Mouse (Mus musculus) hindlimb bud, embryonic 11.5 days (tissue): ENCODE results near the gene Tbc1d4.
A peak's percentile ranks its signal among the peaks of the same experiment; 100 is the strongest.
"Not testable (repeated sequence)": the region's sequence is repeated elsewhere in the genome, so short reads cannot be mapped to it uniquely, and the experiment has no call there.

Experiments used
- DNase-seq: peaks from one replicate; pipeline ENCODE4 v3.0.0-alpha.2; 2012; ENCODE audit warnings: low read depth, low spot score; ENCODE audit errors: extremely low spot score

Tbc1d4 gene

DNA sequence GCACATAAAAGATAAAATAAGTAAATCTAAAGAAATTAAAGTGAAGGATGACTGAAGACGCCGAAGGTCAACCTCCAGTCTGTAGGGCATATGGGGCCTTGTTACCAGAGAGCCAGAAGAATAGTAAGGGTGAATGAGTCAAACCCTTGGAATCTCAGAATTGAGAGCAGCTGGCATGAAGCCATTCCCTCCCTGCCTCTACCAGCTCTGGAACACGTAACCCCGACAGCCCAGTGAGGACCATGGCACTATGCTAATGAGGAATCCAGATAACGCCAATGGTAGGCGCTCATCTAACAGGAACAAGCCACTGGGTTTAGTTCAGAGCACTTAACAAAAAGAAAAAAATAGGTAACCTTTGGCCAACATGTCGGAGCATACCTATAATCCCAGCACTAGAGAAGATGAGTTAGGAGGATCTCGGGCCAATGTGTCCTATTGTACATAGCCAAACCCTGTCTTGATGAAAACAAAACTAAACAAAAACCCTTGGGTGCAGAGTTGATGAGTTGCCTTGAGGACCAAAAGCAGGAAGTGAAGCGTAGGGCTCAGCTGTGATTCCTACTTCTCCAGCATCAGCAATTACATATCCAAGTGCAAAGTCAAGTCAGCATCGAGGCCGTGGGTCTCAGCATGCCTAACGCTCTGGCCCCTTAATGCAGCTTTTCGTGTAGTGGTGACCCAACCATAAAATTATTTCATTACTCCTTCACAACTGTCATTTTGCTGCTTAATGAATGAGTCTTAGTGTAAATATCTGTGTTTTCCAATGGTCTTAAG lies 13.5 kb downstream of the Tbc1d4 start:
- DNase-seq, result no peak

- no peak for DNase-seq
Observed at GRCm38 (mm10) chr14:101594001-101594400, 15.0 kb downstream of the Tbc1d4 start.

- no peak for DNase-seq
Observed at GRCm38 (mm10) chr14:101593340-101593739, 15.7 kb downstream of the Tbc1d4 start.

DNA sequence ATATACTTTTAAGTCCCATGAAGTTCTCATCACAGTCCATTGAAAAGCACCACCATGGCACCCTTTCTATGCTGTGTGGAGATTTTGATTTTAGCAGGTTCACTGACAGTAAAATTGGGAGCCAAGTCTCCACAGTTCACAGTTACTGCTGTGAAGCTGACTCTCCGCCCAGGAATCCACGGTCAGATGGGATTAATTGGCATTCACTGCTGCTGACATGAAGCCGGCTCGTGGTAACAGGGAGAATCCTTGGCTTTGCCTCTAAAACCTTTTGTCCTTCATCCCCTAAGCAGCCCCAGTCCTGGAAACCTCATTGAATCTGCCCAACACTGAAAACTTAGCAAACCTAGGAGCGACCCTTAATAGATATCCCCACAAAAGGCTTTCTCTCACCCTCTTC lies 17.9 kb downstream of the Tbc1d4 start:
- DNase-seq, result no peak

DNA sequence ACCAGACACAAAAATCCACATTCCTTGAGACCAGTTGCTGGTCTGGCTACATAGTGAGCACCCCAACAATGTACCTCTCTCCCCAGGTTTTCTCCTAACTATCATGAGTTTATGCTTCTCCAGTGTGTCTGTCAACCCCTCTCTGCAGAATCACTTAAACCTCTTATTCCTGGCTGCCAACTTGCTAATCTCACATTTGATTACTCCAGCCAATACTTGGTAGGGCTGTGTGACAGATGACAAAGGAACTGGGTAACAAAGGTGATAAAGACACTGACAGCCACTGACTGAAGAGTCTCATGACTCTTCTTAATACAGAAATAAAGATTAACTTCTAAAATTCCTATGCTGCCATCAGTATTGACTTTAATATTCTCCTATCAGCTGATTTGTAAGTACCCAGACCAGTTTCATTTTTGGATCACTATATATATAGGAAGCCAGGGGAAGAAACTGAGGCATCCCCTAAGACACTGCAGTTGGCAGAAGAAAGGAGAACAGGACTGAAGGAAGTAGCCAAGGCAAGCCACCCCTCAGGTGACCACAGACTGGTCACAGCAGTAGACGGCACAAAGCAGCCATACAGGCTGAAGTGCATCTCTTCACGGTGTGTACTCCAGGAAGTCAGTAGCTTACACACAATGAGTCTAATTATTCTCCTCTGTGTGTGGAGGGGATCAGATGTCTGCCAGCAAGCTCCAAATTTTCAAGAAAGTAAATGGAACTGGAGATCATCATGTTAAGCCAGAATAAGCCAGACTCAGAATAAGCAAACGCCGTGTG lies 20.6 kb downstream of the Tbc1d4 start:
- DNase-seq, result not testable (repeated sequence)

DNA sequence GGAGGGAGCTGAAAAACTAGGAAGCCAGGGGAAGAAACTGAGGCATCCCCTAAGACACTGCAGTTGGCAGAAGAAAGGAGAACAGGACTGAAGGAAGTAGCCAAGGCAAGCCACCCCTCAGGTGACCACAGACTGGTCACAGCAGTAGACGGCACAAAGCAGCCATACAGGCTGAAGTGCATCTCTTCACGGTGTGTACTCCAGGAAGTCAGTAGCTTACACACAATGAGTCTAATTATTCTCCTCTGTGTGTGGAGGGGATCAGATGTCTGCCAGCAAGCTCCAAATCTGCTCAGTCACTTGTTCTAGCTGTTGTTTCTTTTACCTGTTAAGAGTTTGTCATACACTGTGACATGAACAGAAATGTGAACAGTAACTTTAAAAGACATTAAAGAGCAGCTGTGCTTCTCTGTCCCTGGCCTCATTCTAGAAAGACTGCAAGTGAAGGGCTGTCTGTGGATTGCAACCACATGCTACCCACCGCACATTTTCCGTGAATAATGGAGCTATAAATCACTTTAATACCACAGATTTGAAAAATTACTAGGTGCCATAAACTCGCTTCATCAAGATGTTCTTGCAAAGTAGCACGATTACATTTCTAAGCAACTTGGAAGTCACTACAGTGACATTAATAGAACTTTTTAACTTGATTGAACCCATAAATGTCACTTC lies 21.5 kb downstream of the Tbc1d4 start:
- DNase-seq, result peak; percentile 71

- no peak for DNase-seq
Observed at GRCm38 (mm10) chr14:101586096-101586495, 22.9 kb downstream of the Tbc1d4 start.

DNA sequence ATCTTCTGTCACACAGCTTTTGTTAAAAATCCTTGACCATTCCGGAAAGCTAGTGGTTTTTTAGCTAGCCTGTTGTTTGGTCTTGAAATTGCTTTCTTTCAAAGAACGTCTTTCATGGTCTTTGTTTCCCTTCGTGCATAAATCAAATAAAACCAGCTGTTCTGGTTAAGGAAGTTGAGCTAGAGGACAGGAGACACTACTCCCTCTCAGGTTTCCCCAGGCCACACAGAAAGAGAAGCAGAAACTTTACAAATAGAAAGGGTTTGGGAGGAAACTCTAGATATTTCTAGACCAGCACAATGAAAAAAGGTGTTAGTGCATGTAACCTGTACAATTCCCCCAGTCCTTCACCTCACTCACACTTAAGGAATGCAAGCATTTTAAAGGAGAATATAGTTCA lies 33.3 kb downstream of the Tbc1d4 start:
- DNase-seq, result peak; percentile 10

GRCm38 (mm10) chr14:101574536-101574935 lies 34.5 kb downstream of the Tbc1d4 start:
- DNase-seq, result no peak

GRCm38 (mm10) chr14:101573107-101573614 lies 35.8 kb downstream of the Tbc1d4 start:
- no peak for DNase-seq

DNA sequence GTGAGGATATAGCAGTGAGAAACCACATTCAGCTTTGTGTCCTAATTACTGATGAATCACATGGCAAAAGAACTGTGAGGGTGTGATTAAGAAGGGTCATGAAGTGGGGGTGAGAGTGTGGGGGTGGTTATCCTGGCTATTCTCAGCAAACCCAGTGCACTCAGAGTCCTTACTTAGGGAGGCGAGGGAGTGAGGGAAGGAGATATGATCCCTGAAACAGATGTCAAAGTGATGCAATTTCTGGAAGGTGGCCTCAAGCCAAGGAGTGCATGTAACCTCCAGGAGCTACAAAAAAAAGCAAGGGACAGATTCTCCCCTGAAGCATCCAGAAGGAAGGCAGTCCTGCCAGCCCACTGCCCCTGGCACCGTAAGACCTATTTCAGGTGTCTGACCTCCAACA lies 40.2 kb downstream of the Tbc1d4 start:
- DNase-seq, result no peak

GRCm38 (mm10) chr14:101566717-101567116 lies 42.3 kb downstream of the Tbc1d4 start:
- no peak for DNase-seq

DNA sequence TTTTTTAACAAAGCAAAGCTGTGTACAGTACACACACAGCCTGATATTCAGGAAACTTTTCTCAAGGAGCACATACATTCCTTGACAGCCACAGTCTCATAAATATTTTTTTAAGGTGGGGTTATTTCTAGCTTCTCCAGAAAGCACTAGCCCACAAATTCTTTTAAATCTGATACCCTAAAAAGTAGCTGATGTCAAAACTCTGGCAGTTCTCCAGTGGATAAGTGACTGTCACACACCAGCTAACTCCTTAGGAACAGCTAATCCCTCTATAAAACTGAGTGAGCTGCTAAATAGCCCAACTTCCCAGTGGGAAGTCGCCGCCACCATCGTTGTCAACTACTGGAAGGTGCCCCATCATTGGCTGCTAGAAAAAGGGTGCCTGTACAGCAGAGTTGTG lies 43.3 kb downstream of the Tbc1d4 start:
- DNase-seq, result no peak

DNA sequence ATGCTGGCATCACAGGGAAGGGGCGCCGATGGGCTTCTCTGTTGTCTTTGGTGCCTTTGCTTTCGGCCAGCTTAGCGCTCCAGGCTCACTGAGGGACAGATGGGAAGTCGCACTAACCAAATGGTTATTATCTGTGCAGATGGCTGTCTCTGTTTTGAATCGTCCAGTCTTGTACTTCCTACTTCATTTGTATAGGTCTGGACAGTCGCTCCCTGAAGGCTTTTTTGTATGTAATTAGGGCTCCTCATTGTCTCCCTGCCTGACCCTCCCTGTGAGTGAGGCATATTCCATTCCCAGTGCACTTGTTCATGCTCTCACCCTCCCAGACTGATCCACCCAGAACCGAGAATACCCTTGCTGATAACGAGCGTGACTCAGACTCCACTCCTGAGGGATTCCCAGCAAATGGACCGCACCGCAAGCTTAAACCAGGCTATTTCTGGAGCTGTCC lies 47.7 kb downstream of the Tbc1d4 start:
- no peak for DNase-seq

DNA sequence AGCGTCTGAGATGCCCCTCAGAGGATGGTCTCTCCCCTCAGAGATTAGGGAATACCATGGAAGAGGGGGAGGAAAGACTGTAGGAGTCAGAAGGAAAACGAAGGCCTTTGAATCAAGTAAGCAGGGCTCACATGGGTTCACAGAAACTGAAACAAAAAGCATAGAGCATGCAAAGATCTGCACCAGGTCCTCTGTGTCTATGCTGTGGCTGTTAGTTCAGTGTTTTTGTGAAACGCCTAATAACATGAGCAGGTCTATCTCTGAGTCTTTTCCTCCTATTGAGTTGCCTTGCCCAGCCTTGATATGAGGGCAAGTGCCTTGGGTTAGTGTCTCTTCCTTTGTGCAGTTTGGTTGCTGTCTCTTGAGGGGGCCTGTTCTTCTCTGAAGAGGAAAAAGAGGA lies 49.5 kb downstream of the Tbc1d4 start:
- DNase-seq, result no peak

DNA sequence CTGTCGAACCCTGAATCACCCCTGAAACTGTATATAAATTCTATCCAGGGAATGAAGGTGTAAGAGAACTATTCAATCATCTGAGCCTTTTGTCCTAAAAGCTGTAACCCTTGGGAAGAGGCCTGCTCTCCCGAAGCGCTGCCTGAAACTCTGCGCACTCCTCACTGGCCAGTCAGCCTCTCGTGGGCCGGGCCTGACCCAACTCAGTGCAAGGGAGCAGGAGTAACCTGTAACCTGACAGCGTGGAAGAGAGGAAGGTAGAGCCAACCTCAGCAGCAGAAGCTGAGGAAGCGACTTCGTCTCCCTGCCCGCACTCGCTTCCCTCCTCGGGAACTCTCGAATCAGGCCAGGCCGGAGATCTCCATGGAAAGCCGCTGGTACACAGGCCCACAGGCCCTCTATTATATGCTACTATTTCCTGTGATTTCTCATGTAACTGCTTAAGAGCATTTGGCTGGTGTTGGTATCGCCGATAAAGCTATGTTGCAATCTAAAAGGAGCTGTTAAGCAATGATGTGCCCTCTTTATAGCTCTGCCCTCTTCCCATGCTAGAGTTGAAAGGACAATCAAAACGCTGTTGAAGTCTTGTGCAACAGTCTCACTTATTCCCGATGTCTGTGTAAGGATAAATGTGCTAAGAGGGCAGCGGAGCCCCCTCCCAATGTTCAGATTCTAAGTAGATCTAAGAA lies 60.0 kb downstream of the Tbc1d4 start:
- no peak for DNase-seq

DNA sequence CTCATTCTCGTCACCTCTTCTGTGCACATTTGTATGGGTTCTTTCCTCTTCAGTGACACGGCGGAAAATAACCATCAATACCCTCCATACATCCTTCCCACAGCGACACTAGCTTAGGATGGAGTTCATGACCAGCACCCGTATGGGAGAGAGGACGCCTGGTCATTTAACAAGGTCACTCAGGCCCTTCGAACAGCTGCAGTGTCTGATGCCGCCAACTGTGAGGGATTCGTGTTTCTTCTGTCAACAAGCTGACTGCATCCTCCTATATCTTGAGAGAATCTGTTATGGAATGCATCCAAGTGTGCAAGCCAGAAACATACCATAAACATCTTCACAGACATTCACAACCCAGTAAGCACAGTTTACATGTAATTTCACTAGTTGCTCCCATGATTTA lies 67.1 kb downstream of the Tbc1d4 start:
- no peak for DNase-seq

DNA sequence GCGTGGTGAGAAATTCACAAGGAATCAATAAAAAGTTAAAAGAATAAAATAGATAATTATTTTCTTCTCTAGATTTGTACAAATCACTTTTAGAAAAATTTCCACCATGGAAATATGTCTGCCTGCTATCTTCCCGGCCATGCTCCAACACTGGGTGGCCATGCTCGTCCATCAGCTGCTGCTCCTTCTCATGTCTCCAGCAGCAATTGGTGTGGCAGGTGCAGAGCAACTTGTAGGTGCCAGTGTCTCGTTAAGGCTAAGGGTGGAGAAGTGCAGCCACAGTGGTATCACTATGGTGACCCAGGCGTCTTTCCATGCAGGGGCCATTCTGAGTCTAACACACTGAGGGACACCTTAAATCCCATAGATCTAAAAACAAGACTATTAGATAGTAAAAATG lies 67.8 kb downstream of the Tbc1d4 start:
- DNase-seq, result no peak

DNA sequence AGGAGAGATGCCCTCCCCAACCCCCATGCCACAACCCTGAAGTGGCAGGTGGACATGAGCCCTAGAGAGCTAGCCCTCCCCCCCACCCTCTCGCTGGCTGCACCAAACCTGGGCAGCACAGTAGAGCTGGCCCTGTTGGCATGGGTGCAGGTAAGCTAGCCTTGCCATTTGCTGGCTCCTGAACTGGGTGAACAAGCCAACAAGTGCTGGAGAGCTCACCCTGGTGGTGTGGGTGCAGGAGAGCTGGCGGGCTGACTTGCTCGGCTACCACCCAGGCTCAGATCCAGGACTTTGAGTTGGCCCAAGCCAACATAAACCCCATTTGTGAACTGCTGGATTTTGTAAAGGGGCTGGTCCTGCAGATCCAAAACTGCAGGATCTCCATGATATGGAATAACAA lies 68.5 kb downstream of the Tbc1d4 start:
- DNase-seq, result no peak

- DNase-seq, result no peak
Observed at GRCm38 (mm10) chr14:101537906-101538305, 71.1 kb downstream of the Tbc1d4 start.

DNA sequence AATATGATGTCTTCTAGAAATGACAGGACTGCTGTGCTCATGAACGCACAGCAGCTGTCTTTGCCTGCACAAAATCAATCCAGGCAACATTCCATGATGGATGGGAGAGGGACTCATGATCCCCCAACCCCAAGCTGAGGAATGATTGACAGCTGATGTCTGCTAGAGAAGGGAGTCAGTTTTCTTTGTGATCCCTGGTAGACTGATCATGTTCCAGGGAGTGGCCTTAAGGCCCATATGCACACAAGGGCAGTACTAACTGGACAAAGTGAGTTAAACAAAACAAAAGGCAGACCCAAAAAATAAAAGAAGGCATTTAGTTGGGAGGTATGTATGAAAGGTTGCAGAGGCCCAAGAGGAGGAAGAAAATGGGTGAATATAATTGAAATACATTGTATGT lies 71.6 kb downstream of the Tbc1d4 start:
- DNase-seq, result no peak
